Mouse (Mus musculus) E14TG2a.4 (cell line): ENCODE results near the gene Palm.
"Not testable (repeated sequence)": the region's sequence is repeated elsewhere in the genome, so short reads cannot be mapped to it uniquely, and the experiment has no call there.

Experiments
- H3K27me3 ChIP-seq: 2 replicates; pipeline ENCODE4 v1.6.1; 2014; ENCODE audit warnings: low read length, control low read depth; ENCODE audit not compliant: insufficient read depth
- H3K36me3 ChIP-seq: 2 replicates; pipeline ENCODE4 v1.6.1; 2014; ENCODE audit warnings: low read length, control low read depth; ENCODE audit not compliant: insufficient read depth
- H3K4me1 ChIP-seq: replicated peaks from 2 replicates; pipeline ENCODE4 v1.6.1; 2014; ENCODE audit warnings: low read depth, low read length, control low read depth
- H3K4me3 ChIP-seq: replicated peaks from 2 replicates; pipeline ENCODE4 v1.5.1; 2014; ENCODE audit warnings: mild to moderate bottlenecking, low read length
- H3K9me3 ChIP-seq: 2 replicates; pipeline ENCODE4 v1.6.1; 2014; ENCODE audit warnings: low read length, control low read depth
- CTCF ChIP-seq: conservative IDR thresholded peaks from 2 replicates; pipeline ENCODE4 v1.5.1; 2014; ENCODE audit warnings: low read length
- NANOG ChIP-seq: IDR thresholded peaks from 2 replicates; pipeline ENCODE4 v1.6.1; 2014; ENCODE audit warnings: borderline replicate concordance, low read length, mixed read lengths
- POU5F1 ChIP-seq: IDR thresholded peaks from 2 replicates; pipeline ENCODE4 v1.6.1; 2014; ENCODE audit warnings: low read length, borderline replicate concordance

Palm gene

DNA sequence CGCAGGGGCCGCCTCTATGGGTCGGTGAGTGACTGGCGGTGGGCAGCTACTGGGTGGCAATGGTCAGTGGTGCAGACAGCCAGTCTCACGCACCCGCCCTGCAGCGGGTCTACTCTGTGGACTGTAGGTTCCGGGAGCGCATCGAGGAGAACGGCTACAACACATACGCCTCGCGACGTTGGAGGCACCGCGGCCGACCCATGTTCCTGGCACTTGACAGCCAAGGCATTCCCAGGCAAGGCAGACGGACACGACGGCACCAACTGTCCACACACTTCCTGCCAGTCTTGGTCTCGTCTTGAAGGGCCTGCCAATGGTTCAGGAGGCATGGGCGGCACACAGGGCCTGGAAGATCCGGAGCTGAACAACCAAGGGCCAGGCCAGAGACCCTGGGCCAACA, 36.7 kb upstream of the Palm start:
- Histone ChIP-seq H3K36me3 (peaks cover 48% of the 10 kb centered on the region), H3K9me3 (no peaks in the 10 kb centered on the region), H3K4me3 (peak overlapping the region; percentile 70), H3K4me1 (peaks cover 51% of the 10 kb centered on the region), H3K27me3 (peaks cover 13% of the 10 kb centered on the region; the same call in 1 of the 2 replicates)
- TF ChIP-seq CTCF (no peak), POU5F1 (no peak), NANOG (no peak)

DNA sequence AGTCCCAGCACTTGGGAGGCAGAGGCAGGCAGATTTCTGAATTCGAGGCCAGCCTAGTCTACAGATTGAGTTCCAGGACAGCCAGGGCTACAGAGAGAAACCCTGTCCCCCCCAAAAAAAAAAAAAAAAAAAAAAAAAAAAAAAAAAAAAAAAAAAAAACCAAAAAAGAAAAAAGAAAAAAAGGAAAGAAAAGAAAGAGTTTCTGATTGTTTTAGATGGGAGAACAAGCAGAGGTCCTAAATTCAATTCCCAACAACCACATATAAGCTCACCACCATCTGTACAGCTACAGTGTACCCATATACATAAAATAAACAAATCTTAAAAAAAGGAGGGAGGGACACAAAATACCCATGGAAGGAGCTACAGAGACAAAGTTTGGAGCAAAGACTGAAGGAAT, 33.7 kb upstream of the Palm start:
- peaks cover 80% of the 10 kb centered on the region for H3K4me1 ChIP-seq
- H3K36me3 ChIP-seq = peaks cover 77% of the 10 kb centered on the region
- not testable (repeated sequence) for H3K4me3 ChIP-seq

DNA sequence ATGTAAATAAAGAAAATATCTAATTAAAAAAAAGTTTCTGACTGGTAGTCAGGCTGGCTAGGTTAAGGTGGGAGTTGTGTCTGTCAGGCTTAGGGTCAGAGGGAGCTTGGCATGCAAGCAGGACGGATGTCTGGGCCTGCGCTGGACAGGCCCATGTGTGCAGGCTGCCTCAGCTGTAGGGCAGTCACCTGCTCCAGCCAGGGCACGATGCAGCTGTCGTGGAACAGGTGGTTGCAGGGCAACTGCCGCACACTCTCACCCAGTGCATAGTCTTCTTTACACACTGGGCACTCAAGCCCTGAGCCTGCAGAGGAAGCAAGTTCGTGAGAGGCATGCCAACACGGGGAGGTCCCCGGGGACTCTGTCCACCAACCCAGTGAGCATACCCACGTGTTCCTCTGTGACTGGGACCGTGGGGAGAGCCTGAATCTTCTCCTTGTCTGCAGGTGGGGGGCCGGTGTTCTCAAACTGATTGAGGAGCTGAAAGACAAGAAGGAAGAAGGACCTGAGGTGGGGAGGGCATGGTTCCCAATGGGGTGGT, 32.7 kb upstream of the Palm start:
- Histone ChIP-seq H3K4me1 (peaks cover 84% of the 10 kb centered on the region), H3K36me3 (peaks cover 87% of the 10 kb centered on the region), H3K4me3 (no peak overlapping the region), H3K27me3 (peaks cover under 1% of the 10 kb centered on the region; the same call in 1 of the 2 replicates), H3K9me3 (no peaks in the 10 kb centered on the region)
- TF ChIP-seq POU5F1 (no peak), NANOG (no peak), CTCF (no peak)

More for the DNA sequence above, 33.7 kb upstream of the Palm start:
- H3K9me3 ChIP-seq, H3K27me3 ChIP-seq: not testable (repeated sequence)

DNA sequence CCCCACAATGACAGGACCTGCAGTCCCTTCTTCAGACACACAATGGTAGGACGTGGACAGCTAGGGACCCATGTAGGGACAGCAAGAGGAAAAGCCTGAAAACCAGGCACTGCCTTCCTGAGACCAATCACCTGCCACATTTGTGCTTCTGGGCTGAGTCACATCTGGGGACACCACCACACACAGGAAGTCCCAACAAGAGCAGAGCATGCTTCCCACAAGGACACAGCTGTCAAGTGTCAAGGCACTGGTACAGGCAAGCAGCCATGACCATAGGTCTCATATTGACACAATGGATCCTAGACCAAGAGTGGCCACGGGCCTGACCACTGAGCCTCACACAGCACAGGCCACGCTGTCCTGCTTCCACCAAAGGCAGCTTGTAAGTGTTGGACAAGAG, 30.5 kb upstream of the Palm start:
- no peak for TF ChIP-seq NANOG
- TF ChIP-seq POU5F1 = no peak

DNA sequence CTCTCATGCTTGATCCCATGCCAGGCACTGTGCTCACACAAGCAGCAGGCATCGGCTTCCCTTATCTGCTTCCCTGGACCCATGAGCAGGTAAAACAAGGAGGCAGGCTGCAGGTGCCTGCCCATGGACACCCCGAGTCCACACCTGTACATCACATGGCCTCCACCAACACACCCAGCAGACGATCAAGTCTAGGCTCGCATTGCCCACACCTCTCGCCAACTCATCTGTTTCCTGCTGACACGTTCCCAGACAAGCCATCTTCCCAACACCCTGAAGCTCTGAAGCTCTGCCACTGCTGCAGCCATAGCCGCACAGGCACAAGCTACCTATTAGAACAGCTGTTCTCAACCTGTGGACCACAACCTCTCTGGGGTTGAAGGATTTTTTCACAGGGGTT, 29.1 kb upstream of the Palm start:
- Histone ChIP-seq H3K4me3 (peak overlapping the region; percentile 39), H3K9me3 (no peaks in the 10 kb centered on the region), H3K27me3 (no peaks in the 10 kb centered on the region), H3K4me1 (peaks cover 71% of the 10 kb centered on the region), H3K36me3 (peaks cover 65% of the 10 kb centered on the region)
- TF ChIP-seq CTCF = no peak

More for the DNA sequence above, 30.5 kb upstream of the Palm start:
- H3K9me3 ChIP-seq = no peaks in the 10 kb centered on the region
- 0 out of 2 replicates have a peak overlapping the region, but pooled peaks have one; percentile 0 for H3K4me3 ChIP-seq
- peaks cover 77% of the 10 kb centered on the region for H3K36me3 ChIP-seq
- H3K4me1 ChIP-seq = peaks cover 72% of the 10 kb centered on the region
- no peaks in the 10 kb centered on the region for H3K27me3 ChIP-seq

DNA sequence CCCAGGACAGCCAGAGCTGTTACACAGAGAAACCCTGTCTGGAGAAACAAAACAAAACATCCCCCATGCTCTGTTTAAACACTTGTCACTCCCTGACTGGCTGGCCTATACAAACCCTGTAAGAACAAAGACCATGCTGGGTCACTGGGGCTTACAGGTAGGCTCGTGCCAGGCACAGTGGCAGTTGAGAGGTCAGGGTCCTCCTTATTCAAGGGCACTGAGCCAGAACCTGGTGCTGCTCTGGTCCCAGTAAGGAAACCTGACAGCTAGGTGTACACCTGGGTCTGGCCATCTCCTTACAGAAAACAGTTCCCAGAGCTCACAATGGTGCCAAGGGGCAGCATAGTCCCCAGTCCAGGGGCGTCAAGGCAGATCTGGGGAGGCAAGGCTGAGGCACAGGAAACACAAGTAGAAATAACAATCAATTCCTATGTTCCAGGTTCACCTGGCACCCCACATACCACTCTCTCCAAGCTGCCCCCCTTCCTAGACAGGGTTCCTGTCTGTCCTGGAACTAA, 28.1 kb upstream of the Palm start:
- Histone ChIP-seq H3K9me3 (no peaks in the 10 kb centered on the region), H3K4me3 (peak overlapping the region; percentile 96), H3K36me3 (peaks cover 56% of the 10 kb centered on the region), H3K4me1 (peaks cover 63% of the 10 kb centered on the region), H3K27me3 (no peaks in the 10 kb centered on the region)
- TF ChIP-seq CTCF = no peak
- no peak for TF ChIP-seq POU5F1
- no peak for TF ChIP-seq NANOG

DNA sequence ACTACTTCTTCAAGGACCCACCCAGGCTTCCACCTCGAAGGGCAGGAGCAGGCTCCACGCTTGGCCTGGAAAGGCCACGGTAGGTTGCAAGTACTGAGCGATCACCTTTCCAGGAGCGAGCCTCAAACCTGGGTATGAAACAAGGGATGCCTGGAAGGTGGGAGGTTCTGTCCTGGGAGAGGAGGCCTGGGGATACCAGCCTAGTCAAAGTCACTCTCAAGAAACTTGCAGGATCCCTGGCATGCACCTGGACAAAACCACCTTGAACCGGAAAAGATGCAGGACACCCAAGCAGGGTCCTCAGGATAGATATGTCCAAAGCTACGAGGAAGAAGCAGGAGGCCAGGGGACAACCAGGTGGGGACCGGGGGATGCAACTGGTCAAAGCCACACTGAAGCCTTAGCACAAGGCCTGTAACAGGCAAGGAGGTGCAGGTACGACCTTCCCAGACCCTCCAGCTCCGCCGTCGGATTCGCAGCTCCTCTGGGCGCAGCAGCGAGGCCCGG, 27.3 kb upstream of the Palm start:
- Histone ChIP-seq H3K27me3 (peaks cover 7% of the 10 kb centered on the region), H3K4me1 (peaks cover 60% of the 10 kb centered on the region), H3K36me3 (peaks cover 48% of the 10 kb centered on the region), H3K4me3 (peak overlapping the region; percentile 96), H3K9me3 (no peaks in the 10 kb centered on the region)
- TF ChIP-seq NANOG (no peak), POU5F1 (no peak), CTCF (no peak)

DNA sequence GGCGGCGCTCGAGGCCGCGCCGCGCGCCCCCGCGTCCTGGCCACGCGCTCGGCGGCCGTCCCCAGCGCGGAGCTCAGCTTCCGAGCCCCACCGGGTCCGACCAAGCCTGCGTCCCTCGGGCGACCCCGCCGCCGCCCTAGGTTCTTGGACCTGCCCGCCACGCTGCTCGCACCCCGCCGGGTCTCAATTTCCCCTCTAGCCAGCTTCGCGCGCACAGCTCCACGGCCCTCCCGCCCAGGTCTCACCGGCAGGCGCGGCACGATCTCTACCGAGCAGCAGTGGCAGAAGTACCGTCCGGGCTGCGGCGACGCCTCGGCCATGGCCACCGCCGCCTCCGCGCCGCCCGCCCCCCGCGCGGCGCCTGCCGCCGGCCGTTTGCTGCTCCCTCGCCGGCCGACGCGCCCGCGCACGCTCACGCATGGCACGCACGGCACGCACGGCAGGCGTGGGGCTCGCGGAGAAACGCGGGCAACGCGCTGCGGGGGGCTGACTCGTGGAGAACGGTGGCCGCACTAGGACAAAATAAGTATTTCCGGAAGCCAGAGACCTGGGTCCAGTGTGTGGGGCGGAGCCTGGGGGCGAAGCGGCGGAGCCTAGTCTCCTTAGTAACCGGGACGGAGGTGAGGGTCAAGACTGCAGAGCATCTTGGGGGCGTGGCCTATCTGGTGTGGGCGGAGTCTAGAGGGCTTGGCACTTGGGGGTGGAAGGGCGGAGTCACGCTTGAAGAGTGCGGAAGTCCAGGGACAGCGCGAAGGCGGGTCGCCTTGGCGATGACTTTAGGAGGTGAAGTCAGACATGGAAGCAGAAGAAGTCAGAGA, 26.7 kb upstream of the Palm start, which contains the start of gene Rnf126:
Gene Rnf126, minus strand, starts transcription at position 445 of the 818 bp plus-strand sequence.
- Histone ChIP-seq H3K4me1 (peaks cover 55% of the 10 kb centered on the region), H3K4me3 (peak within 1 kb of the TSS; percentile 96), H3K9me3 (no peaks in the 10 kb centered on the region), H3K27me3 (peaks cover 9% of the 10 kb centered on the region), H3K36me3 (peaks cover 41% of the 10 kb centered on the region)
- no peak for TF ChIP-seq NANOG
- TF ChIP-seq CTCF = no peak
- no peak for TF ChIP-seq POU5F1
